Mouse (Mus musculus) midbrain, embryonic 14.5 days (tissue): Measurements from ENCODE around the gene Vps37c. TPM values are rescaled to one million over a fixed set of nuclear protein-coding genes. Genes with fewer than 3 reads are reported as not detected.

Experiments used
- ATAC-seq: fragments of 200-750 bp; cut with Nextera tagmentation; 2 replicates; pipeline ENCODE4 v1.8.0; 2017; ENCODE audit warnings: moderate number of reproducible peaks, moderate library complexity; ENCODE audit not compliant: low FRiP score, low TSS enrichment
- DNase-seq: peaks from one replicate; pipeline ENCODE4 v3.0.0-alpha.2; 2015
- H3K27ac ChIP-seq: fragments of 300-500 bp; sonication (generic); replicated peaks from 2 replicates; pipeline ENCODE4 v1.5.1; 2014; ENCODE audit warnings: mild to moderate bottlenecking, low read depth, low read length, moderate library complexity
- H3K27me3 ChIP-seq: fragments of 300-500 bp; sonication (generic); 2 replicates; pipeline ENCODE4 v1.6.1; 2014; ENCODE audit warnings: low read length, control low read depth, mixed read lengths; ENCODE audit not compliant: control insufficient read depth, insufficient read depth
- H3K36me3 ChIP-seq: fragments of 300-500 bp; sonication (generic); 2 replicates; pipeline ENCODE4 v1.6.1; 2014; ENCODE audit warnings: low read length, control low read depth; ENCODE audit not compliant: control insufficient read depth, insufficient read depth
- H3K4me1 ChIP-seq: fragments of 300-500 bp; sonication (generic); 2 replicates; pipeline ENCODE4 v1.6.1; 2014; ENCODE audit warnings: mild to moderate bottlenecking, antibody characterized with exemption, low read length, control low read depth; ENCODE audit not compliant: control insufficient read depth, insufficient read depth
- H3K4me2 ChIP-seq: fragments of 300-500 bp; sonication (generic); 2 replicates; pipeline ENCODE4 v1.6.1; 2014; ENCODE audit warnings: mild to moderate bottlenecking, low read length, moderate library complexity
- H3K4me3 ChIP-seq: fragments of 300-500 bp; sonication (generic); replicated peaks from 2 replicates; pipeline ENCODE4 v1.5.1; 2014; ENCODE audit warnings: low read depth, low read length
- H3K9ac ChIP-seq: fragments of 300-500 bp; sonication (generic); replicated peaks from 2 replicates; pipeline ENCODE4 v1.6.1; 2014; ENCODE audit warnings: mild to moderate bottlenecking, low read length, moderate library complexity
- H3K9me3 ChIP-seq: fragments of 300-500 bp; sonication (generic); 2 replicates; pipeline ENCODE4 v1.6.1; 2016; ENCODE audit warnings: low read length, control low read depth, mixed read lengths; ENCODE audit not compliant: control insufficient read depth
- WGBS: fragments of 180-500 bp; shearing (Covaris S2); extraction: QIAGEN DNeasy Blood & Tissue Kit; methylation state at CpG from one replicate; pipeline ENCODE4 v1.1.7; 2014; 5-methylcytosine and 5-hydroxymethylcytosine counted together
- polyA plus RNA-seq: library from polyadenylated mRNA; unstranded; fragments of >200 nt; fragmentation: Nextera tagmentation; extraction: Ambion mirVana; gene quantifications from 2 replicates; pipeline ENCODE4 v1.2.1, GENCODE M21; 2014

The Vps37c gene
- polyA plus RNA-seq, 1 experiment from 2014 or later = 32.1 TPM

DNA sequence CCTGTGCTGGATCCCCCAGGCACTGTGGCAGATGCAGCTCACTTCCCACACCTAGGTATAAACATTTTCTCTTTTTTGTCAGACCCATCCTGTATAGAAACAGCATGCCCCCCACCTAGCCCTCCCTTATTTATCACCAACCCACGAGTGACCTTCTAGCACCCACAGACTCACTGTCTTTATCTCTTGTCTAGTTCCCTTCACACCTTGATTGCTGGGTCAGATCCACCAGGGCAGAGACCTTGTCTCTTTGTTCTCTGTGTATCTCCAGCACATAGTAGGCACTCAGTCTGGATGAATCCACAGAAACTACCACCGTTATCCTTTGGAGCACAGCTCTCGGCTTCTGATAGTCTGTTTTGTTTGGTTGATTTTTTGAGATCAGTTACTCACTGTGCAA is 46.5 kb downstream of the Vps37c start:
- H3K4me3 ChIP-seq = no peak overlapping the region
- ATAC-seq (no peak), DNase-seq (no peak)
- no peaks in the 10 kb centered on the region for H3K27me3 ChIP-seq
- no peak overlapping the region for H3K9ac ChIP-seq
- H3K9me3 ChIP-seq = no peaks in the 10 kb centered on the region
- H3K27ac ChIP-seq = no peak overlapping the region
- no peaks in the 10 kb centered on the region for H3K36me3 ChIP-seq
- no peak overlapping the region for H3K4me2 ChIP-seq
- WGBS = 90% methylated on average over 3 of the region's 3 CpGs
- no peaks in the 10 kb centered on the region for H3K4me1 ChIP-seq

DNA sequence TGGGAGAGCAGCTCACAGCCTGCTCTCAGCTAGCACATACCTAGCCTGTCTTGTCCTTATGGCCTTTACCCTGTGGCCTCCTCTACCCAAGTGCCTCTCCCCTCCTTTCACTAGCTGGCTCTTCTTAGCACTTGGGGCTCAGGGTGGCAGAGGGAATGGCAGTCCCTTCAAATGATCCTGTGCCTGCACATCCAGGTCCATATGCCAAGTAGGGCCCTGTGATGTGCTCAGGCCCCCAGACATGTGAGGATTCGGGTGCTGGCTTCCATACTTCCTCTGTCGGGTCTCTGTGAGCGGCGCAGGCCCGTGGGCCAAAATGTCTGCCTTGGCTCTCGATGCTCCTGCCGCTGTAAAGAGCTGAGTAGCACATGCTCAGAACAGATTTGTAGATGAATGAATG is 47.3 kb downstream of the Vps37c start:
- H3K36me3 ChIP-seq = no peaks in the 10 kb centered on the region
- H3K4me1 ChIP-seq = no peaks in the 10 kb centered on the region
- no peak overlapping the region for H3K4me3 ChIP-seq
- no peaks in the 10 kb centered on the region for H3K9me3 ChIP-seq
- WGBS = 98% methylated on average over 7 of the region's 7 CpGs
- H3K4me2 ChIP-seq = no peak overlapping the region
- ATAC-seq = no peak
- no peaks in the 10 kb centered on the region for H3K27me3 ChIP-seq
- H3K9ac ChIP-seq = no peak overlapping the region
- DNase-seq = no peak
- no peak overlapping the region for H3K27ac ChIP-seq

DNA sequence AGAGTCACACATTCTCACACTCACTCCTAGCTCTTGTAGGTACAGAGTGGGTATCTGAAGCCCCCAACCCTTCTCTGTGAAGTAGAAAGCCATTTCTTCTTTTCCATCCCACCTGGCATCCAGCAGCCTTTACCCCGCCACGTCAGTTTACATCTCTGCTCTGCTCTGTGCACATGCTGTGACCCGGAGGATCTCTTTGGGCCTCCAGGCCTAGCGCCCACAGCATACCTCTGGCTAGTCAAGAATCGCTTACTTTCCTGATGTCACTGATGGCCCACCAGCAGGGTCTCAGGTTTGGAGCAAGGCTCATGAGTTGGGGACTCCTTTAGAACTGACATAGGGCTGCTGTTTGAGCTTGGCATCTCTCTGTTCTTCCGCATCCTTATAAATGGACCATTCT is 49.5 kb downstream of the Vps37c start:
- Histone ChIP-seq H3K4me3 (no peak overlapping the region), H3K27ac (no peak overlapping the region), H3K9me3 (no peaks in the 10 kb centered on the region), H3K36me3 (no peaks in the 10 kb centered on the region), H3K27me3 (no peaks in the 10 kb centered on the region), H3K4me2 (no peak overlapping the region), H3K4me1 (no peaks in the 10 kb centered on the region), H3K9ac (no peak overlapping the region)
- no peak for ATAC-seq
- no peak for DNase-seq
- 92% methylated on average over 6 of the region's 6 CpGs for WGBS

DNA sequence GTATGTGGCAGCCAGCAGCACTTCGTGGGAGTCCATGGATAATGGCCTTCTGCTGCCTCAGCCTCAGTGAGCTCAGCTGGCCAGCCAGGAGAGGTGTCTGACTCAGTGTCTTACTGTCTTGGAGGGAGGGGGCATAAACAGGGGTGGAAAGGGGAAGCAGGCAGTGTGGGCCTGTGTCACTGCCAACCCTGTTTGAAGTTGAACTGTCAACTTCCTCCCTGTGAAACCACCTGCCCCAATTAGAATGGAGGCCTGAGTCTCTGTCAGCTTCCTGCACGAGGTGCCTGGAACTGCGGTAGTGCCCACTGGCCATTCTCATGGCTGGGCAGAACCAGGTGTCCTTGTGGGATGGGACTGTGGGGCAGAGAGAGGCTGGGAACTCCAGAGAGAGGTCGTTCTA is 50.3 kb downstream of the Vps37c start, which contains the start of gene Cd5:
Gene Cd5 (minus strand): TSS at position 192 of the 400 bp plus-strand sequence.
- no peak for DNase-seq

DNA sequence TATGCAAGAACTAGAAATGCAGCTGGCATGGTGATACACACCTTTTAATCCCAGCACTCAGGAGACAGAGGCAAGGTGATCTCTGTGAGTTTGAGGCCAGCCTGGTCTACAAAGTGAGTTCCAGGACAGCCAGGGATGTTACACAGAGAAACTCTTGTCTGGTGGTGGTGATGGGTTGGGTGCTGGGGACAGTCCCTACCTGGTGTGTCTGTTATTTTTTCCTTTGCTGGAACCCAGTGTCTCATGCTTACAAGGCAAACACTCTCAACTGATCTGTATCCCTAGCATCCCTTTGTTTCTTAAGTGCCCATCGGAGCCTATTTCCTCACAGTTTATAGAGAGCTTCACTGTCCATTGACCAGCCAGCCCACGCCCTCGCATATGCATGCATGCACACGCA is 51.4 kb downstream of the Vps37c start:
- Histone ChIP-seq H3K36me3 (no peaks in the 10 kb centered on the region), H3K27ac (no peak overlapping the region), H3K9me3 (no peaks in the 10 kb centered on the region), H3K9ac (no peak overlapping the region), H3K4me3 (no peak overlapping the region), H3K4me1 (no peaks in the 10 kb centered on the region), H3K4me2 (no peak overlapping the region), H3K27me3 (no peaks in the 10 kb centered on the region)
- no peak for DNase-seq
- 97% methylated on average over 4 of the region's 4 CpGs for WGBS
- ATAC-seq = no peak

More for the DNA sequence above, 50.3 kb downstream of the Vps37c start, which contains the start of gene Cd5:
- Histone ChIP-seq H3K27ac (no peak within 1 kb of the TSS), H3K4me2 (no peak within 1 kb of the TSS), H3K9me3 (no peaks in the 10 kb centered on the region), H3K36me3 (no peaks in the 10 kb centered on the region), H3K27me3 (no peaks in the 10 kb centered on the region), H3K4me1 (no peaks in the 10 kb centered on the region), H3K9ac (no peak within 1 kb of the TSS), H3K4me3 (no peak within 1 kb of the TSS)
- 84% methylated on average over 4 of the region's 4 CpGs for WGBS
- ATAC-seq = no peak

DNA sequence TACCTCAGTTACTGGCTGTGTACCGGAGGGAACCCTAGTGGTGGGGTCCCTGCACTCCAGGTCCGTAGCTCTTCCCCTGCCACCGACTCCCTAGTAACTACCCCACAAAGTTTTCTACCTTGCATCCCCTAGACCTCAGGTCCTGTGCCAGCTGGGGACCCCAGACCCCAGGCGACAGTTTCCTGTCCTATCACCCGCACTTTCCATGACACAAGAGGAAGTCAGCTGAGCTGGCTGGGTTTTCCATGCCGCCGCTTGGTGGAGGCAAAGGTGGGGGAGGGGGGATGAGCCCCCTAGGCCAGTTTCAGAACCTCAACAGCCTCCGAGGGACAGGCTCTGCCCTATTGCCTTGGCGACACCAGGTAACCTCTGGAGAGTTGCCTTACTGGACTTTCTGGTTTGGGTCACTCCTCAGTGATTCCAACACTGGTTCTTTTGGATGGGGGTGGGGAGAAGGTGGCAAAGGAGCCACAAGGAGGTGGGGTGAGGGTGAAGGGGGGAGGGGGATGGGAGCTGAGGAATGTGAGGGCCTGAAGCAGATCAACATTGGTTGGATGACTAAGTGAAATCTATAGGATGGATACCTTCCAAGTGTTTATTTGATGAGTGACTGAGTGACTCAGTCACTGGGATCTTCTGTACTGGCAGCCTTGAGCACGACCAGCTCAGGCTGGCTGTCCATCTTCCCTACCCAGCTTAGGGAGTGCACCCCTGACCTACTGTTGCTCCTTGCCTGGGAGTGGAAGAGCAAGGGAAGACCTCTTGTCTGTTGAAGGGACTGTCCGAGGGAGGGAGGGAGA is 52.3 kb downstream of the Vps37c start:
- Histone ChIP-seq H3K9me3 (no peaks in the 10 kb centered on the region), H3K4me3 (no peak overlapping the region), H3K36me3 (no peaks in the 10 kb centered on the region), H3K27me3 (no peaks in the 10 kb centered on the region), H3K9ac (no peak overlapping the region), H3K4me1 (no peaks in the 10 kb centered on the region), H3K27ac (no peak overlapping the region), H3K4me2 (no peak overlapping the region)
- DNase-seq = no peak
- ATAC-seq = no peak
- 54% methylated on average over 11 of the region's 11 CpGs for WGBS

DNA sequence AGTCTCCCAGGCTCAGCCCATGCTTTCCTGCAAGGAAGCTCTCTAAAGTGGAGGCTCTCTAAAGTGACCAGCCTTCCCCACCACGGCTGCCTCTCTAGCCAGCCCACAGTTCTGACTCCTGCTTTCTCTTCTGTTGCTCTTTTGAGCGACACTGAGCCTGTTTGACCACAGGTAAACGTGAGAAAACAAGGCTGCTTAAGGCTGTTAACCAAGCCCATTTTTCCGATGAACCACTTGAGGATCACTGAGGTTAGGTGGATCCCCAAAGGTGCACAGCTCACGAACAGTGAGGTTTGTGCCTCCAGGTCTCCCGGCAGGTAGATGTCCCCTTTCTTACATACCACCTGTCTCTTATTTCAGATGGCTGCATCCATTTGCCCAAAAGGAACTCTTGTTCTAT is 53.6 kb downstream of the Vps37c start:
- Histone ChIP-seq H3K4me1 (no peaks in the 10 kb centered on the region), H3K4me3 (no peak overlapping the region), H3K27ac (no peak overlapping the region), H3K36me3 (no peaks in the 10 kb centered on the region), H3K4me2 (no peak overlapping the region), H3K9me3 (no peaks in the 10 kb centered on the region), H3K27me3 (no peaks in the 10 kb centered on the region), H3K9ac (no peak overlapping the region)
- ATAC-seq = no peak
- 81% methylated on average over 6 of the region's 6 CpGs for WGBS
- no peak for DNase-seq

DNA sequence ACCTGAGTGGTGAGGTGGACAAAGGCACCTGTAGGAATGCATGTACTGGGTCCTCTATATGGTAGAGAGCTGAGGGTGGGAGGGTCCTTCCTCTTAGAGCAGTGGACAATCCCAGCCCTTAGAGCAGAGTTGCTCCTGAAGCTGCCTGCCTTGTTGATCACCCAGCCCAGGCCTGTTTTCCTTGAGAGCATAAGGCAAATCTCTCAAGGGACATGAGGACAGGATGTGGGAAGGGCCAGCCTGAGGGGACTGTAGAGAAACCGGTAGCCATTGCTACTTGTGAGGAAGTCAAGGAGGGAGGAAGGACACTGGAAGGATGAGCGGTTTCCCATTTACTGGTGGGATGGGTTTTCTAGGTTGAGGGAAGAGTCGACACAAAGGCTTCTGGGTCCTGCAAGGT is 54.0 kb downstream of the Vps37c start:
- 79% methylated on average over 3 of the region's 3 CpGs for WGBS
- Histone ChIP-seq H3K36me3 (no peaks in the 10 kb centered on the region), H3K9ac (no peak overlapping the region), H3K4me1 (no peaks in the 10 kb centered on the region), H3K27me3 (no peaks in the 10 kb centered on the region), H3K27ac (no peak overlapping the region), H3K4me3 (no peak overlapping the region), H3K4me2 (no peak overlapping the region), H3K9me3 (no peaks in the 10 kb centered on the region)
- ATAC-seq (no peak), DNase-seq (no peak)

DNA sequence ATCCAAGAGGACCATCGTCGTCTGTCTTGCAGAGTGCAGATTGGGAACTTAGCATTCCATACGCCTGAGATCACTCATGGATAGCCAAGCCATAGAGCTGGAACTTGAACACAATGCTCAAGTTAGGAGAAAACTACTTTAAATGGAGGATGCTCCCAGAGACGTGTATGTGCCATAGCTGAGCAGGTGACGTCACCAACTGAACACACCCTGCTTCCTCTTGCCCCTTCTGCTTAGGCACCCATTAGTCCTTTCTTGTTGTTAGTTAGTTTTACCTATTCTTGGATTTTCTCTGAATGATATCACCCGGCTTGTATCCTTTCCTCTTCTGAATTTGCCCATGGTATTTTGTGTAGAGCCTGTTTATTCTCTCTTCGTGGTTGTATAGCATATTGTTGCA is 58.6 kb downstream of the Vps37c start:
- Histone ChIP-seq H3K9ac (no peak overlapping the region), H3K36me3 (no peaks in the 10 kb centered on the region), H3K4me1 (no peaks in the 10 kb centered on the region), H3K4me3 (no peak overlapping the region), H3K27ac (no peak overlapping the region), H3K4me2 (no peak overlapping the region), H3K9me3 (no peaks in the 10 kb centered on the region), H3K27me3 (no peaks in the 10 kb centered on the region)
- DNase-seq (no peak), ATAC-seq (no peak)
- 86% methylated on average over 7 of the region's 7 CpGs for WGBS
